Mouse (Mus musculus): ENCODE results near the gene Gm10642.

DNA sequence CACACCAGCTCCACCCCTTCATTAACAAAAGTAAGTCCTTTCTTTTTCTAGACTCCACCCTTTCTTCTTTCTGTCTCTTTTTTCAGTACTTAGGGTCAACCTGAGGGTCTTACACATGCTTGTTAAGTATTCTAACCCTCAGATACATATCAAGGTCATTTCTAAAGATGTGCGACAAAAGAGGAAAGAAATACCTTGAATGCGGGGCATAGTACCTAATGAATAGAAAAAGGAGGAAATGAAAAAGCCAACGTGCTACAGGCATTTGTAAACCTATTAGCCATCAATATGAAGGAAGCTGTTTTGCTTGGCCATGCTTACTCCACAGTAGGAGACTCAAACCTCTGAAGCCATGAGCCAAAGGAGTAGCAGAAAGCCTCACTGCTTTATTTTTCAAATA lies 33.9 kb downstream of the Gm10642 start:
- TF ChIP-seq ZC3H11A (IDR thresholded peaks at IDR 0.05; ENCODE audit: borderline replicate concordance, low read depth, low read length): no peak
- TF ChIP-seq MAFK (IDR thresholded peaks at IDR 0.05; ENCODE audit: insufficient read depth, low read depth, low read length): no peak
- TF ChIP-seq ZNF384 (IDR thresholded peaks at IDR 0.05; ENCODE audit: low read depth, low read length): no peak
- TF ChIP-seq CHD2 (IDR thresholded peaks at IDR 0.05; ENCODE audit: low read depth, low read length): no peak
- TF ChIP-seq HCFC1 (IDR thresholded peaks at IDR 0.05; ENCODE audit: borderline replicate concordance, insufficient read depth, low read length): no peak
